Mouse (Mus musculus) lung, postnatal 25 days (tissue): ENCODE results near the gene Tmem51.
"Not testable (repeated sequence)": the region's sequence is repeated elsewhere in the genome, so short reads cannot be mapped to it uniquely, and the experiment has no call there.

Source experiments
- DNase-seq: peaks from one replicate; pipeline ENCODE4 v3.0.0; 2022; ENCODE audit warnings: low spot score

The Tmem51 gene

DNA sequence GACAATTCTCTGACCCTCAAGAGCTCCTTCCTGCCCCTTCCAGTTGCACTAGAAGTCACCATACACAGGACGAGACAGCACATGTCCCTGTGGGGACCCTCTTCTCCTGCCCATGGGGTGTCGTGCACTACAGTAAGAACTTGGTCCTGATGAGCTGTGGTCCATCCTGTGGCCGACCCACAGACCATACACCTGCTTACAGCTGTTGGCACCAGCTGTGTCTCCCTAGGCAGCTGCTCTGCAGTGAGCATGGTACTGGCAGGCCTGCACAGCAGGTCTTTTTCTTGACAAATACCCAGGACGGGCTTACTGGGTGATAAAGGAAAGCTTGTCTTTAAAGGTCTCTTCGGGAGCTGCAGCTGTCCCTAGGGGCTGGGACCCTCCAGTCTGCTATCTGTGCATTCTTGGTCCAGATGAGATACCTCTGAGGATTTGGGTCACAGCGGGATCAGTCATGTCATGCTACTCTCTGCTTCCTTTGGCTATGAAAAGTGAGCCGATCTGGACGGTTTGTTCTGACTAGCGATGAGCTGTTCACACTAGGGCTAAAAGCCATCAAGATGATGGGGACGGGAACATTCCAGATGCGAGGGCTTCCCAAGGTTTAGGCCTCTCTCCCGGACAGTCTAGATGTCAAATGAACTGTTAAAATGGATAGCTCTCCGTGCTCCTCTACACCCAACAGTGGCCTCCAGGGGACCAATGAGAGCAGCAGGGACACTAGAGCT is 24.8 kb downstream of the Tmem51 start:
- DNase-seq, result no peak

DNA sequence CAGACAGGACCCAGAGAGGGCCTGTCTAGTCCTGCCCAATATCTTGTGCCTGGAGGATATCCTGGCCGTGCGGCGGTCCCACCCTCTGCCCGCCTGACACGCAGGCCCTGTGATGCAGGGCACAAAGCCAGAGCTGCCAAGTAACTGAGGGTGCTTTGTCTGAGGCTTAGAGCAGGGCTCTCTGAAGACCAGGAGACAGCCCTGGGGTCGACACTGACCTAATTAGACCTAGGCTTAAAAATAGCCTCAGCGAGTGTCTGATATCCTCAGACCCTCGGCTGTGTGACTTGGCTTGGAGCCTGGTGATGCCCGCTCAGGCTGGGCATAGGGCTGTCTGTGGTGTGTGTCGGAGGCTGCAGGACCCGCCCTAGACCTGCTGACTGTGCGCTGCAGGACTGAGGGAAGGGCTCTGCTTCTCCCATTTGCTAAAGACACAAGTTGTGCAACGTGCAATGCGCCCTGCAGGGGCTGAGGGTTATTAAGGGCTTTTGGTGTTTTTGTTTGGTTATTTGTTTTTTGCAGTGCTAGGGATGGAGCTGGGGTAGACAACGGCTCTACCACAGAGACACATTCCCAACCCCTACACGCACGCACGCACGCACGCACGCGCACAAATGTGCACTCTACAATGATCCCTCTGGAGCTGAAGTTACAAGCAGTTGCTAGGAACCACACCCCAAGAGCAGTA is 26.4 kb downstream of the Tmem51 start:
- no peak for DNase-seq

DNA sequence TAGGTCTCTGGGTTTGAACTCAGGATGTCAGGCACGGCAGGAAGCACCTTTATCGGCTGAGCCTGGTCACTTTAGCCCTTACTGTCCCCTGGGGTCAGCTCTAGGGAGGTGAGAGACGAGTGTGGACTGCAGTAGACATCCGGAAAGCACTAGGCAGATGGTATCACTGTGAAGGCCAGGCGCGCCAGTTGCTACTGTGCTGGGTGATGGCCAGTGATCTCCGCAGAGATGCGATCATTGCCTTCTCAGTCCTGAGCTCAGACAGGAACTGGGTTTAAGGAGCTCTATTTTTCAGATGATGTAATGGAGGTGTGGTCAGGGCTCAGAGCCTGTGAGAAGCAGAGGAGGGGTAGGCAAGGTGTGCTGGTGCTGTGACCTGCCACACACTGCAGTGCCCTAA is 28.5 kb downstream of the Tmem51 start:
- DNase-seq, result no peak

DNA sequence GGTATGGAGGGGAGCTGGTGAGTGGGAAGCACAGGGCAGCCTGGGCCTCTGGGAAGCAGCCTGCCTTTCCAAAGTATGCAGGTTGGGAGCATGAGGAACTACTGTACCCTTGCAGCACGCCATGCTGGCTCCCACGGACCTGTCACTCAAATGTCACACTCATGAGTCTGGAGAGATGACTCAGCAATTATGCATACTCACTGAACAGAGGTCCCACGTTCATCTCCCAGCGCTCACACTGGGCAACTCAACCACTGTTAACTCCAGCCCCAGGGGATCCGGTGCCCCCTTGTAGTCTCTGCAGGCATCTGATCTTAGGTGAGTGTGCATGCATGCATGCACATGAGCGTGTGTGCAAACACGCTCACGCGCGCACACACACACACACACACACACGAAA is 29.5 kb downstream of the Tmem51 start:
- DNase-seq, result no peak

DNA sequence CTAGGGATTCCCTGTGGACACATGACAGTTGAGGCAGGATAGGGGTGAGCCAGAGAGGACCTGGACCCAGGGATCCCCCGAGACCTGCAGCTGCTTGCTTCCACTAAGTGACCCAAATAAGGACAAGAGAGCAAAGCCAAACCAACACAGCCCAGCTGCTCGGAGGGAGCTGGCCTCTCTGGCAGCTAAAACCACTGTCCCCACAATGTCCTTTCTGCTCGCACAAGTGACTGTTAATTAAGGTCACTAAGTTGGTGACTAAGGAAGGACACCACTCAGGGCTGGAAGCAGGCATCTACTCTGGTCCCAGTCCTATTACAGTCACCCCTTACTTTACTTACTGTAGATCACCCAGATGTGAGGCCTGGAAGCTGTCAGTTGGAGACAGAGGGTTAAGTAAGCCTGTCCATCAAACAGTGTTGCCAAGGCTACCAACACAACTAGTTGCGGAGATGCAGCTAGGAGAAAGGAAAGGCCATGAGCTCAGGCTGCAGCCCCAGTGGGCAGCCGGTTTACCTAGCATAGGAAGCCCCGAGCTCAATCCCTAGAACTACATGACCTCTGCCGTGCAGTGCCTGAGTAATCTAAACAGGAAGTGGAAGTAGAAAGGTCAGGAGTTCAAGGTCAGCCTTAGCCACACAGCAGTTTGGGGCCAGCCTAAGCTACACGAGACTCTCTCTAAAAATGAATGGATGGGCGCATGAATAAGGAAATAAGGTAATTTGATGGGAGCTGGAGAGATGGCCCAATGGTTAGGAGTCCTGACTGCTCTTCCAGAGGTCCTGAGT is 30.2 kb downstream of the Tmem51 start:
- no peak for DNase-seq

DNA sequence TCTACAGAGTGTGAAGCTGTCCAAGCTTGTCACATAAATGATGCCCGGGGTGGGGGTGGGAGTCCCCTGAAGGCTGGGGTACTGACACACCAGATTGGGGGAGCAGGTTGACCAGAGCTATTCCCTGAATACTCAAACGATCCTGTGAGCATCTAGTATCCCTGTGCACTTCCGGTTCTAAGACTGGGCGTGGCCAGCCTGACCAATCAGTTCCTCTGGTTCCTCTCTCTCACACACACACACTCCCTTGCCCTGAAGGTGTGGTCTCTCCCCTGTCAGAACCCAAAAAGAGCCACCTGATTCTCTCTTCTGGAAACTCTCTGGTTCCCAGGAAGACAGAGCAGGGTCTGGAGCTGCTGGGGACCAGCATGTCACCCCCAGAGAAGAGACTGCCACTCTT is 30.8 kb downstream of the Tmem51 start:
- DNase-seq, result no peak

DNA sequence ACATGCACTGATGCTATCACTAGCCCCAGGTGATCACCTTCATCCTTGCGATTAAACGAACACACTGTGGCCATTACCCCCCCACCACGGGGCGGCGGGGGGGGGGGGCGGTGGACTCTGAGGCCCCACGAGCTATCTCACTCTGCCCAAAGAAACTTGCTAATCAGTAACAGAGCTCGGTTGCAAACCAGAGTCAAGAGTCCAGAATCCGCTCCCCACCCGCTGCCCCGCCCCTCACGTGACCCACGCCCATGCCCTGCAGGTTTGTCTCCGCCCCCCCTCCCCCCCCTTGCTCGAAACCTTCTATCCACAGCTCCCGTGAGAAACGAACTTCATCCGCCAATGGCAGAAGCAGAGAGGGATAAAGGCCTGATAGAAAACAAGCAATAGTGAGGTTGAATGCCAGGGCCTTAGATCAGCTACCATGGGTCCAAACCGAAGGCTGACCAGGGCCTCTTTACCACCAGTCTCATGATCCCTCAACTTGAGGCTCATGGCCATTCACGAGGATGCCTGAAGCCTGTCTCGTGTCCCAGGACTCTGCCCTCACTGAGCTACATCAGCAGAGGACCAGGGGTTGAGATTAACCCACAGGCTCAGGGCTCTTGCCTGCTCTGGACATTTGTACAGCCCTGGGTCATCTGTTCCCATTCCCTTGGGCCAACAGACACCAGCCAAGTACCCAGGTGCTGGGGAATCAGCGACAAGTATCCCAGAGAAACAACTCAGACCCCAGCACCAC is 31.5 kb downstream of the Tmem51 start:
- no peak for DNase-seq

DNA sequence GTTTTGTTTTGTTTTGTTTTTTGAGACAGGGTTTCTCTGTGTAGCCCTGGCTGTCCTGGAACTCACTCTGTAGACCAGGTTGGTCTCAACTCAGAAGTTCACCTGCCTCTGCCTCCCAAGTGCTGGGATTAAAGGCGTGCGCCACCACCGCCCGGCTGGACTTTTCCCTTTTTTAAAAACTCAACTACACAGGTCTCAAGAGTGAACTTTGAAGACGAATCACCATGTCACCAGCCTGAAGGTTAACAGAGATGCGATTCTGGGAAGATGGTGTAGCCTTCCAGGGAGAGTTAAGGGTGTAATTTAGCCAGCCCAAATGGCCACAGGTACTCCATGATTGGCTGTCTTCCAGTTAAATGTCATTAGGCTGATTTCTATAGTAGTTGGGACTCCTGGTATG is 32.2 kb downstream of the Tmem51 start:
- not testable (repeated sequence) for DNase-seq

DNA sequence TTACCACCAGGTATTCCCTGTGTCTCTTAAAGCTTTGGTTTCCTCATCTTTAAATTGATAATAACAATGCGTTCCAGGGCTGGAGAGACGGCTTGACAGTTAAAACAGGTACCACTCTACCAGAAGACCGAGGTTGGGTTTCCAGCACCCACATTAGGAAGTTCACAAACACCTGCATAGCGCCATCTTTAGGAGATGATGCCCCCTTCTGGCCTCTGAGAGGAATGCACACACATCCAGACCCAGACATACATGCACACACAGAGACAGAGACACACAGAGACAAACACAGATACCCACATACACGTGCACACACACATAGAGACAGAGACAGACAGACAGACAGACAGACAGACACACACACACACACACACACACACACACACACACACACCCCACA is 34.1 kb downstream of the Tmem51 start:
- DNase-seq, result no peak

DNA sequence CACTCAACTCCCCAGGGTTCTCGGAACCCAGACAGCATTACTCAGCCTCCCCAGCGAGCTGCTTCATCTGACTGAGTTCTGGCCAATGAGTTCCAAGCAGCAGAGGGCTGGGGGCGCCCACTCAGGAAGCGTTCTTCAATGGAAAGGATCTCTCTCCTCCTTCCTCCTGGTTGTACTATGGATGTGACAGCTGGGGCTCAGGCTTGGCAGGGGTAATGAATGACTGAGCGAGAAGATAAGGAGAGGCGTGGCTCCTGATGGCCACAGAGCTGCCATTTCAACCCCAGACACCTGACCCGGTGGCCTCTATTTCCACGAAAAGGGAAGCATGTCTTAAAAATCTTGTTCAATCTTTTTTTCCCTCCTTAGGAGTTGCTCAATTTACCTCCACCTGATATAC is 35.7 kb downstream of the Tmem51 start:
- no peak for DNase-seq

DNA sequence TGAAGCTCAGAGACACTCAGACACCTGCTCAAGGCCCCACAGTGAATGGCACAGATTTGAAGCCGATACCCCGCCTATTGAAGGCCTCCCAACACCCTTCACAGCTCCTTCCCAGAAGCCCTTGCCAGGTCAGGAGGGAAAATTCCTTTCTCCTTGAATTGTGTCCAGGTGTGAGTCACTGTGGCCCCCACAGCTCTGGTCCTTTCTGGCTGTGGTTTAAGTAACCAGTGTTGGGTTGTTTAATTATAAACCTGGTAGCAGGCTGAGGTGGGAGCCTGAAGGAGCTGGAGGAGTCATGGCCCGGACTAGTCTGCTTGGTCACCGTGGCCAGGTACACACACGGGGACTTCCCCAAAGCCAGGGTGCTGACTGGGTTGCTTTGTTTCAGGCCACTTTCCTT is 37.1 kb downstream of the Tmem51 start:
- DNase-seq, result peak; percentile 45

DNA sequence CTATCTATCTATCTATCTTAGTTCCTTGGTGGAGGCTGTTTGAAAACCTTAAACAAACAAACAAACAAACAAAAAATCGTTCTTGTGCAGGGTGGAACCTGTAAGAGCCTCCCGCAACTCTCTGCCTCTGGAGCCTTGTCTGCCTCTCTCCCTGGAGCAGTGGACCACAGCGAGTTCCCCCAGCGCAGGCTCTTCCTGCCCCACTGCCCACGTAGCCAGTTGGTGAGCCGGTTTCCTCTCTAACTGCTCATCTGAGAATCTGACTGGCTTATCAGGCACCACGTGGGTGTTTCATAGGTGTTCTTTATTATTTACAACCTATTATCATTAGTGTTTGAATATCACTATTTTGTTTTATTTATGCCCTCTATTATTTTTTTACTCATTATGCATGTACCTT is 37.6 kb downstream of the Tmem51 start:
- DNase-seq, result no peak

DNA sequence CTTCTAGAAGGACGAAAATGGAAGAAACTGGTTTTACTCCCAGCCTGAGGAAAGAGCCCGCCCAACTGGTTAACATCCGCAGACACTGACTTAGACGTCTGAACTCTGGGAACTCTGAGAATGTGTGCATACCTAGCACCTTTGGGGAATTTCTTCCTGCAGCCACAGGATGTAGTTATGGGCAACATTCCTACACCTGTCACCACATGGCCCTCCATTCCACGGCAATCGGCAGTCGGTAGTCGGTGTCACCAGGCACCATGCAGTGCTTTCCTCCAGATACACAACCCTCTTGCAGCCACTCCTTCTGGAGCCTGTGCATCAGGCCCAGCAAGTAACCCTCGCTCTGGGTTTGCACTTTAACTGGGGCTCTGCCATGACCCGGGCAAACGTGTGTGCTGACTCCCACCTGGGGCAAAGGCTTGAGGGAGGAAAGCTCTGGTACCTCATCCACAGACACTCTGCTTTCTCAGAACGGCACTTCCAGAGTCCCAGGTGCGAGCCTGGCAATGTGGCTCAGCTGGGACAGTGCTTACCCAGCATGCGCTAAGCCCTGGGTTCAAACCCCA is 38.4 kb downstream of the Tmem51 start:
- no peak for DNase-seq

DNA sequence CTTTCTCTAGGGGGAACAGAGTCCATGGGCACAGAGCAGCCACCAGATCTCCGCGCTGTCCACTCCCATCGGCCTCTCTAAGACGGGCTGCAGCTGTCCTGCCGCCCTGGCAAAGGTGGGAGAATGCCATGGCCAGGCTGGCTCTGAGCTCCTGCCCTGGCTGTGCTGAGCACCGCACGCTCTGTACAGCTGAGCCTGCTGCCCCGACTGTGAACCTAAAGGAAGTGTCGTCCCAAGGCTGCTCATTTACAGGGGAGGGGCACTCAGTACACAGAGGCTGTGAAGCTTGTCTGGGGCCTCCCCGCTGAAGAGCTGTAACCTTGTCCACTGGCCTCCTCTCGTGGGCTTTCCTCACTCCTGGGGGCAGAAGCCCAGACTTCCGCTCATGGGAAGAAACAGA is 39.7 kb downstream of the Tmem51 start:
- no peak for DNase-seq

DNA sequence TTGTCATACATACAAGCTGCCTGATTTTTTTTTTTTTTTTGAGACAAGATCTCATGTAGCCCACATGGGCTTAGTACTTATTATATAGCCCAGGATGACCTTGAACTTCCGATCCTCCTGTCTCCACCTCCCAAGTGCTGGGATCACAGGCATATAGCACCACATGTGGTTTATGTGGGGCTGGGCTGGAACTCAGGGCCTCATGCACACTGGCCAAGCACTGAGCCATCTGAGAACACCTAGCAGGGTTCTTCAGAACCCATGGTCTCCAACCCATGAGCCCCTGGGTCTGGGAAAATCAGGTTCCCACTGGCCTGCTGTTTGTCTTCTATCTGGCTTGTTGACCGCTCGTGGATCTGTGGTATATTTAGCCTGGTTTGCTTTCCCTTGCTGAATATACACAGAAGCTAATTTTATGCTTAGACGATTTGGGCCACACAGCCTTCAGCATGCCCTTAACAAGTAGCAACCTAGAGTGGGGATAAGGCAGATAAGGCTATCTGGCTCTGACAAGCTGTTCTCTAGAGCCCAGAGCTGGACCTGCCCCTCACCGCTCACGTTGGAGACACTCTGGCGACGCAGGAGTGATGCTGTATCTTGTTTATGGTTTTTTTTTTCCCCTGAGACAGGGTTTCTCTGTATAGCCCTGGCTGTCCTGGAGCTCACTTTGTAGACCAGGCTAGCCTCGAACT is 44.3 kb downstream of the Tmem51 start:
- DNase-seq, result no peak

DNA sequence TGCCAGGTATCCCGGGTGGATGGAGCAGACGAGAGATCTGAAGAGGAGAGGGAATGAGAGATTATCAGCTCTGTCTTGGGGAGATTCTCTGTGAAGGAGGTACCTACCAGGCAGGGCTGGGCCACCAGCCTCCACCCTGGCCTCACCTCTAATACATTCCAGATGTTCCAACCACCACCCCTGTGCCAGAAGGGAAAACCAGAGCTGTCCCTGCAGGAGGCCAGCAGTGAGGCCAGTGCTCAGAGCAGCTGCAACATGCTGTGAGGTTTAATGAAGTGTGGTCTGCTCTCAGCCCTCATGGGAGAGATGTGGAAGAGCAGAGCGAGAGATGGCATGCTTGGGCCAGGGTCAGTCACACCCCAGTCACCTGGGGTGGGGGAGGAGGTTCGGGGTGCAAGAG is 46.2 kb downstream of the Tmem51 start:
- no peak for DNase-seq

DNA sequence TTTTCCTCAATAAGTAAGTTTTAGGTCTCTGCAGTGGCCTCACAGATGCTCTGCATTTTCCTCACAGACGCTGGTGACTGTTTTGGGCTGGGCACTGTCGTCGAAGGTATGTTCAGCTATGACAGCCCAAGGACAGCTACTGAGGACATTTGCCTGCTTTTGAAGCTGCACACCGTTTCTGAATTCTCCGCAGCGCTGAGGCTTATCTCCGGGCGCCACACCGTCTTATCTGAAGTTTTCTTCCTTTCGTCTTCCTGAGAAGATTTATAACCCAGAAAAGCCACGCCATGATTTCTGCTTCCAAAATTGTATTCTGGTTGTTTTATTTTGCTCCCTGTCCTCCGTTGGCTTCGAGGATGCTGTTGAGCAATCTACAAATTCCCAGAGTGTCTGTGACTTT is 55.6 kb downstream of the Tmem51 start:
- no peak for DNase-seq

DNA sequence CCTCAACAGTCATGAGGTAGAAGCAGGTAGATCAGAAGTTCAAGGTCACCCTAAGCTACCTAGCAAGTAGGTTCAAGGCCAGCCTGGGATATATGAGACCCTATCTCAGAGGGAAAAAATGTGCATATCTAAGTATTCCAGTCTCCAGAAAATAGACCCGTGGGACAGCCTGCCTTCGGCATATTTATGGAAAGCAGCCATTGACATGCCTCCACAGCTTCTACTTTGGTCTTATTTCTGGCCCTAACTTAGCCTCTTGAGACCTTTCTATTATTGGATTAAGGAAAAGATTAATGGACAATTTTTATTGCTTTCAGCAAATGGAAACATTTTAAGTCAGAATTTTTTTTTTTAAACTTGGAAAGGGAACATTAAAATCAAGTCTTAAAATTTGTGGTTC is 57.1 kb downstream of the Tmem51 start:
- no peak for DNase-seq

DNA sequence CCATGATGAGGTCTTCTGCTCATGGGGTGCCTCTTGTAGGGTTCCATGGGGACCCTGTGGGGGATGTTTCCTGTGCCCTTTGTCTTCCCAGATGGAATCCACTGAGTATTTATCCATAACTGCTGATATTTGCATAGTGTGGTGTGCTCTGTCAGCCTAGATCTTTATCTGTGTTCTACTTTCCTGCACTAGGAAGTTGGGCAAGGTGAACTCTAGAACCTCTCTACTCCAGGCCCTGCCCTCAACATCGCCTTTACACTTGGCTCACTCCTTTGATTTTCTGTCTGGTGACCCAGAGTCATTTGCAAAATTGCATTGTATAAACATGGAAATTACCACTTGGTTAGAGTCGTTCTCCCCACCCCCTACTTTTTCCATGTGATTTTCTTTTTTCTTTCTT is 59.6 kb downstream of the Tmem51 start:
- no peak for DNase-seq

DNA sequence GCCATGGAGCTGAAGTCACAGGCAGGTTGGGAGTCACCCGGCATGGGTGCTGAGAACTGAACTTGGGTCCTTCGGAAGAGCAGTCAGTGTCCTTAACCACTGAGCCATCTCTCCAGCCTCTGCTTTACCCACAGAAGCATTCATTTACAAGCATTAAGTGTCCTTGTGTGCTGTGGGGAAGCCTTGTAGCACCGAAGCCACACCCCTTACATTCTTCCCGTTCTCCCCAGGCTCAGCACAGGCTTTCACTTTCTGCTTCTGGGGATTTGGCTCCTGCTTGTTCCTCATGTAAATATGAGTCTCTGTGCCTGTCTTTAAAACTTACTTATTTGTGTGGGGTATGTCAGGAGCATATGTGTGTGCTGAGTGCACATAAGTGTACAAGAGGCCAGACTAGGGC is 60.9 kb downstream of the Tmem51 start:
- no peak for DNase-seq

DNA sequence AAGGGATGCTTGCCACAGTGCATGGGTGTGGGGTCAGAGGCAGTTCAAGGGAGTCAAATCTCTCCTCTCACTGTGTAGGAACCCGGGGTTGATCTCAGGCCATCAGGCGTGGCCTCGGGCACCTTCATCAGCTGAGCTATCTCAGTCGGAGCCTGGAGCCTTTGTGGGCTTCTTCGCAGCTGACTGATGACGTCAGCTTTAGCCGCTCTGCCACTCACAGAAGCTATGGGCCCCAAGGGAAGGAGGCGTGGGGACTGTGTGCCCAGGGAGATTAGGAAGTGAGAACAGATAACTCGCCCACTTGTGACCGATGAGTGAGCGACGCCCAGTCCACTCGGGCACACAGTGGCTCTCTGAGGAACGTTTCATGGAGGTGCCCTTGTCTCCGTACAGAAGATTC is 66.4 kb downstream of the Tmem51 start:
- peak; percentile 26 for DNase-seq
